Mouse (Mus musculus) adrenal gland (tissue): ENCODE data around the gene Csnk2a1.

ENCODE experiments used
- intact Hi-C: fragments of 180-260 bp; cut with DNase I; formaldehyde crosslinking; loops from one replicate; pipeline ENCODE4 v1.15.1; 2025

Csnk2a1 gene

DNA sequence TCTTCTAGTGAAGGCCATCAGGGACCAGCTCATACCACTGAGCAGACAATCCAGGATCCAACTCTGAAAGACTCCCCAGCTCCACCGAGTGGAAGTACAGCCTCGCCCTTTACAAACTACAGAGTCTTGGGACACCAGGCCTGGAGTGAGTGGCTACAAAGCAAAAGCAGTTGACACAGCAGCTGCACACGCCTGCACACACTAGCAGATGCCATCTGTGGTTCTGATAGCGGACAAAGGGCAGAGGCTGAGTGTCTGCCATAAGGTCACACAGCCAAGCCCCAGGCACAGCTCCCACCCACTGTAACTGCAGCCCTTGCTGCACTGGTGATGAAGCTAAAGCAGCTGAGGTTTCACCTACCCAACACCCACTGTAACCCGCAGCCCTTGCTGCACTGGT lies 94.9 kb downstream of the Csnk2a1 start:
- intact Hi-C loops: no loop called here

DNA sequence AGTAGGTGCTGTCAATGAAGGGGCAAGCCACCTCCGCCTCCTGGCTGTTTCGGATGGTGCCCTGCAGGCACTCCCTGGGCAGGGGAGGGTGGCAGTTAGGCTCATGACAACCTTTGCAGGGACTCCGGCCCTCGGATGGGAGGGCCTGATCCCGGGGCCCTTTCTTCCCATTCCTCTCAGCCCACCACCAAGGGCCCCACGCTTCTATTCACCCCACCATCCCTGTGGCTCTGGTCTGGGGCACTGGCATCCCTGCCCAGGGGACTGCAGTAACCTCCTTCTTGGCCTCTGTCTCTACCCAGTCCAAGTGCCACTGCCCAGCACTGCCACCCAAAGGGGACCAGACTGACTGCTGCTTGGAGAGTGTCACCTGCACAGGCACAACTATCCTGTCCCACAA lies 95.6 kb downstream of the Csnk2a1 start:
- intact Hi-C loops: no loop called here

DNA sequence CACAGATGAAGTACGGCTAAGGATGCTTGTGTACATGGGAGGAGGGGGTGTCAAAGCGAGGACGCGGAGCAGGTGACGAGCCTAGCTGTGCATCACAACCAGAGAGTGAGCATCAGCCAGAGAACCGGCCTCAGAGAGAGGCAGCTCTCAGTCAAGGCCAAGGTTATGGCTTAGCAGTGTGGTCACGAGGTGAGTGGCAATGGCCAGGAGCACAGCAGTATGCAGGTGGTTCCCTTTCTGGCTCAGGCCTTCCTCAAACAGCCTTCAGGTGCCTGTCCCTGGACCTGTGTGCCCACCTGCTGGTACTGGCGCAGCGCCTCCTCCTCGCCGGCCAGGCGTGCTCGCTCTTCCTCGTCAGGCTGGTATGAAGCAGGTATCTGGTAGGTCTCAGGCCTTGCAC lies 97.3 kb downstream of the Csnk2a1 start:
- intact Hi-C loops: no loop called here

GRCm38 (mm10) chr2:152324842-152325241 lies 98.2 kb downstream of the Csnk2a1 start:
- intact Hi-C loops: no loop called here

DNA sequence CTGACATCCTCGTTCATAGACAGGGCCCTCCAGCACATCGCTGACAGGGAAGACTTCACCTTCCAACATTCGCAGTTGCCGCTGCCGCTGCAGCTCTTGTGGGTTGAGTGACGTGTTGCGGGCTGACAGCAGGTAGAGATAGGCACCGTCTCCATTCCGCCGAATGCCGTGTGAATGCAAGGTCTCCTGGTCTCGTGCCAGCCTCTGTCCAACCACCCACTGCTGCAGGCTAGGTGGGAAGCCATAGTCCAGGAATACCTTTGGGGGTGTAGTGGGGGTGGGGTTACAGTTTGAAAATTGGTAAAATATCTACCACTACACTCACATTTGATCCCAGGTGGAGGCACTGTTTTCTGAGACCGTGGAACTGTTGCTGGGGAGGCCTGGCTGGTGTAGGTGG lies 99.5 kb downstream of the Csnk2a1 start:
- intact Hi-C loops: no loop called here

DNA sequence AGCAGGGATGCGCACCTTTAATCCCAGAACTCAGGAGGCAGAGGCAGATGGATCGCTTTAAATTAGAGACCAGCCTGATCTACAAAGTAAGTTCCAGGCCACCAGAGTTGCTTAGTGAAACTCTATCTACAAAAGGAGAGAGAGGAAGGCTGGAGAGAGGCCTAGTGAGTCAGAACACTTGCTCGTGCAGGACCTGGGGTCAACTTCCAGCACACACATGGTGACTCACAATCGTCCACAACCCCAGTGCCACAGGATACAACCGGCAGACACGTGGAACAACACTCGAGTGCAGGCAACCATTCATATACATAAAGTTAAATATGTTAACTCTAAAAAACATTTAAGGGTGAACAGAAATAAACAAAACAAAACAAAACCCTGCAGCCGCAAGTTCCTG lies 100.0 kb downstream of the Csnk2a1 start:
- intact Hi-C loops: no loop called here

DNA sequence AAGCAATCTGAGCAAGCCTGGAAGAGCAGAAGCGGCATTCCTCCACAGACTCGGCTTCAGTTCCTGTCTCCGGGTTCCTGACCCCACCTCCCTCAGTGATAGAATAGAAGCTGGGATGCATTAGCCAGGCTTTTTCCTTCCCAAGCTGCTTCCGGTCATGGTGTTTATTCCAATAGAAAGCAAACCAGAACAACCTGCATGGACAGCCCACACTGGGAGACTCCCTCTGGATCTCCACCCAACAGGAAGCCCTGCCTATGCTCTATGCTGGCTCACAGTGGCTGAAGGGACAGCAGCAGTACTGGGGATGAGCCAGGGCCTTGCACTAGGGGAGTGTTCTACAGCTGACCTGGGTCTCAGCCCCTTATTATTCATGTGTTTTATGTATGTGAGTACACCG lies 101.3 kb downstream of the Csnk2a1 start:
- intact Hi-C loops: no loop called here

- intact Hi-C loops: loop anchor here (5.0 to 10.0 kb wide), 2 partner anchors 39 to 226 kb away; partner anchors contain the start of genes Srxn1 and Tbc1d20
Observed at GRCm38 (mm10) chr2:152330858-152331423, 104.3 kb downstream of the Csnk2a1 start.
